Mouse (Mus musculus): ENCODE measurements around the gene Slc30a4. TPM values are rescaled to one million over a fixed set of nuclear protein-coding genes. Genes with fewer than 3 reads are reported as not detected.

Gene Slc30a4
- polyA plus RNA-seq, 1 experiment from 2014 or later: 1.0 TPM

DNA sequence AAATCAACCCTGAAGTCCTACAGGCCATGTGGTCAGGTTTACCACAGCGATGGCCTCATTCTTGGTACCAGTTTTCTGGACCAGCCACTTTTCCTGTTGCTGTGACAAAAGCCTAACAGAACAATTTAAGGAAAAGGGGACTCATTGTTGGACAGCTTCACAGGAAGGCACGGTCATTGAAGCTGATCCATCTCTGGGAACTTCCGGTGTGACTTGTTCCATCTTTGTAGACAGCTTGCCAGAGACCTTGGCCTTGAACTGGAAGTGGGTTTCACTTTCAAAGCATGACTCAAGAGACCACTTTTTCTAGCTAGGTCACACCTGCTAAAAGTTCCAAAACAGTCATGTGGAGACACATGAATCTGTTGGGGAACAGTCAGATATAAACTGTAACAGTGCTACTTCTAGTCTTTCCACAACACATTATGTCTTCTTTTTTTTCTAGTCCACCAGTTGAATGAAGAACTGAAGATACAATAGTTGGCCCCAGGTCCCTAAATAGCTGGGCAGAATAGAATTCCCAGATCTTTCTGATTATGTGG lies 13.9 kb upstream of the Slc30a4 start:
- no peaks in the 10 kb centered on the region for H3K36me3 ChIP-seq (ENCODE audit: control insufficient read depth, insufficient read depth)
- no peak overlapping the region for H3K4me3 ChIP-seq (ENCODE audit: low read depth, low read length)
- no peaks in the 10 kb centered on the region for H3K27me3 ChIP-seq (ENCODE audit: control insufficient read depth, insufficient read depth, low read depth, low read length)
- H3K4me2 ChIP-seq (ENCODE audit: low read depth, low read length): no peak overlapping the region
- H3K9ac ChIP-seq (ENCODE audit: low read depth, low read length): no peak overlapping the region
- no peaks in the 10 kb centered on the region for H3K9me3 ChIP-seq (replicated peaks; ENCODE audit: control insufficient read depth, low read length)
- H3K27ac ChIP-seq (ENCODE audit: low read length): no peak overlapping the region
- 34% methylated on average over 3 of the region's 3 CpGs for WGBS (ENCODE audit: insufficient replicate concordance)
- ATAC-seq (ENCODE audit: low read depth): no peak
- H3K4me1 ChIP-seq (ENCODE audit: control insufficient read depth, low read depth, low read length): no peaks in the 10 kb centered on the region

- Histone ChIP-seq H3K36me3 (ENCODE audit: control insufficient read depth, insufficient read depth) (no peaks in the 10 kb centered on the region), H3K27ac (ENCODE audit: low read length) (no peak overlapping the region), H3K4me2 (ENCODE audit: low read depth, low read length) (no peak overlapping the region), H3K9ac (ENCODE audit: low read depth, low read length) (no peak overlapping the region), H3K4me1 (ENCODE audit: control insufficient read depth, low read depth, low read length) (no peaks in the 10 kb centered on the region), H3K27me3 (ENCODE audit: control insufficient read depth, insufficient read depth, low read depth, low read length) (no peaks in the 10 kb centered on the region), H3K9me3 (replicated peaks; ENCODE audit: control insufficient read depth, low read length) (no peaks in the 10 kb centered on the region), H3K4me3 (ENCODE audit: low read depth, low read length) (no peak overlapping the region)
- WGBS (ENCODE audit: insufficient replicate concordance): 43% methylated on average over 5 of the region's 5 CpGs
- no peak for ATAC-seq (ENCODE audit: low read depth)
Observed at GRCm38 (mm10) chr2:122715148-122715692, 12.8 kb upstream of the Slc30a4 start.

- 65% methylated on average over 2 of the region's 2 CpGs for WGBS (ENCODE audit: insufficient replicate concordance)
- H3K9me3 ChIP-seq (replicated peaks; ENCODE audit: control insufficient read depth, low read length): no peaks in the 10 kb centered on the region
- H3K4me1 ChIP-seq (ENCODE audit: control insufficient read depth, low read depth, low read length): no peaks in the 10 kb centered on the region; the same call in 1 of the 2 replicates
- no peaks in the 10 kb centered on the region for H3K36me3 ChIP-seq (ENCODE audit: control insufficient read depth, insufficient read depth)
- H3K9ac ChIP-seq (ENCODE audit: low read depth, low read length): no peak overlapping the region
- no peak overlapping the region for H3K27ac ChIP-seq (ENCODE audit: low read length)
- H3K27me3 ChIP-seq (ENCODE audit: control insufficient read depth, insufficient read depth, low read depth, low read length): no peaks in the 10 kb centered on the region
- H3K4me3 ChIP-seq (ENCODE audit: low read depth, low read length): no peak overlapping the region
- ATAC-seq (ENCODE audit: low read depth): no peak
- H3K4me2 ChIP-seq (ENCODE audit: low read depth, low read length): no peak overlapping the region
Observed at GRCm38 (mm10) chr2:122712848-122713247, 10.4 kb upstream of the Slc30a4 start.

DNA sequence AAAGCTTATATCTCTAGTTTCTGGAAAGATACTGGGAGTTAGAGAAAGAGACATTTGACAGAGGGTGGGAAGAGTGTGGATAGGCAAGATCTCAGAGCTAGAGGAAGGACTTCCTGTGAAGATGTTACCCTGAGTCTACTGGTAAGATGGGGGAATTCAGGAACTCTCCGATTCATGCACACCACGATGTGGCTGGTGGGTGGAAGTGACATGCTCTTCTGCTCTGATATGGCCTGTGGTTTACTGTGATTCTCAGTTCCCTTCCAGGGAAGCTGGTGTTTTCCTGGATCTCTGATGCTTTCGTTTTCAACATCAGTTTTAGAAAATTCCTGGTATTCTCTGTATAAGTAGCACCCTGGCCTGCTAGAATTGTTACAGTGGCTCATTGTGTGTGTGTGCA lies 9.4 kb upstream of the Slc30a4 start:
- H3K4me2 ChIP-seq (ENCODE audit: low read depth, low read length): no peak overlapping the region
- no peaks in the 10 kb centered on the region; the same call in 1 of the 2 replicates for H3K4me1 ChIP-seq (ENCODE audit: control insufficient read depth, low read depth, low read length)
- H3K27ac ChIP-seq (ENCODE audit: low read length): no peak overlapping the region
- H3K9me3 ChIP-seq (replicated peaks; ENCODE audit: control insufficient read depth, low read length): no peaks in the 10 kb centered on the region
- H3K27me3 ChIP-seq (ENCODE audit: control insufficient read depth, insufficient read depth, low read depth, low read length): no peaks in the 10 kb centered on the region
- H3K36me3 ChIP-seq (ENCODE audit: control insufficient read depth, insufficient read depth): no peaks in the 10 kb centered on the region
- WGBS (ENCODE audit: insufficient replicate concordance): 18% methylated on average over 3 of the region's 3 CpGs
- no peak overlapping the region for H3K9ac ChIP-seq (ENCODE audit: low read depth, low read length)
- H3K4me3 ChIP-seq (ENCODE audit: low read depth, low read length): no peak overlapping the region
- ATAC-seq (ENCODE audit: low read depth): no peak

DNA sequence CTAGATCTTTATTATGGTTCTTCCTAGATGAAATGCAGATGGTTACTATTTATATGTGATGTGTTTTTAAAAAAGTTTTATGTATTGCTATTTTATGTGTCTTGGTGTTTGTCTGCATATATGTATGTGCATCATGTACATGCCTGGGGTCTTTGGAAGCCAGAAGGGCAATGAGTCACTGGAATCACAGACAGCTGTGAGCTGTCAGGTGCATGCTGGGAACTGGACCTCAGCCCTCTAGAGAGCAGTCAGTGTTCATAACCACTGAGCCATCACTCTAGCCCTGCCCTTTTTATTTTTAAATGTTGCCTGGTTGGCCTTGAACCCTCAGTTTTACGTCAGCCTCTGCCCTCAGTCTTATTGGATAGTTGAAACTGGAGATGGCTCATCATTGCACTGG lies 6.7 kb upstream of the Slc30a4 start:
- WGBS (ENCODE audit: insufficient replicate concordance): 66% methylated on average over 1 of the region's 1 CpGs
- no peak overlapping the region for H3K4me2 ChIP-seq (ENCODE audit: low read depth, low read length)

GRCm38 (mm10) chr2:122708080-122708479 lies 5.6 kb upstream of the Slc30a4 start:
- ATAC-seq (ENCODE audit: low read depth): peak; percentile 27; the same call in 1 of the 2 replicates
- H3K9me3 ChIP-seq (replicated peaks; ENCODE audit: control insufficient read depth, low read length): no peaks in the 10 kb centered on the region
- WGBS (ENCODE audit: insufficient replicate concordance): 37% methylated on average over 3 of the region's 3 CpGs
- no peak overlapping the region for H3K4me2 ChIP-seq (ENCODE audit: low read depth, low read length)
- peaks cover 9% of the 10 kb centered on the region for H3K27me3 ChIP-seq (ENCODE audit: control insufficient read depth, insufficient read depth, low read depth, low read length)
- H3K4me1 ChIP-seq (ENCODE audit: control insufficient read depth, low read depth, low read length): no peaks in the 10 kb centered on the region; the same call in 1 of the 2 replicates
- no peak overlapping the region for H3K4me3 ChIP-seq (ENCODE audit: low read depth, low read length)
- no peak overlapping the region for H3K27ac ChIP-seq (ENCODE audit: low read length)
- no peak overlapping the region for H3K9ac ChIP-seq (ENCODE audit: low read depth, low read length)
- no peaks in the 10 kb centered on the region for H3K36me3 ChIP-seq (ENCODE audit: control insufficient read depth, insufficient read depth)

More for the DNA sequence above, 6.7 kb upstream of the Slc30a4 start:
- no peak overlapping the region for H3K4me3 ChIP-seq (ENCODE audit: low read depth, low read length)
- H3K27me3 ChIP-seq (ENCODE audit: control insufficient read depth, insufficient read depth, low read depth, low read length): no peaks in the 10 kb centered on the region
- no peak overlapping the region for H3K27ac ChIP-seq (ENCODE audit: low read length)
- no peaks in the 10 kb centered on the region for H3K36me3 ChIP-seq (ENCODE audit: control insufficient read depth, insufficient read depth)
- no peak for ATAC-seq (ENCODE audit: low read depth)
- H3K9ac ChIP-seq (ENCODE audit: low read depth, low read length): no peak overlapping the region
- H3K9me3 ChIP-seq (replicated peaks; ENCODE audit: control insufficient read depth, low read length): no peaks in the 10 kb centered on the region
- H3K4me1 ChIP-seq (ENCODE audit: control insufficient read depth, low read depth, low read length): no peaks in the 10 kb centered on the region; the same call in 1 of the 2 replicates

GRCm38 (mm10) chr2:122704572-122704971 lies 2.1 kb upstream of the Slc30a4 start:
- Histone ChIP-seq H3K4me1 (ENCODE audit: control insufficient read depth, low read depth, low read length) (no peaks in the 10 kb centered on the region; the same call in 1 of the 2 replicates), H3K36me3 (ENCODE audit: control insufficient read depth, insufficient read depth) (no peaks in the 10 kb centered on the region), H3K9ac (ENCODE audit: low read depth, low read length) (no peak overlapping the region), H3K27me3 (ENCODE audit: control insufficient read depth, insufficient read depth, low read depth, low read length) (peaks cover 30% of the 10 kb centered on the region), H3K4me2 (ENCODE audit: low read depth, low read length) (no peak overlapping the region), H3K4me3 (ENCODE audit: low read depth, low read length) (no peak overlapping the region), H3K9me3 (replicated peaks; ENCODE audit: control insufficient read depth, low read length) (no peaks in the 10 kb centered on the region), H3K27ac (ENCODE audit: low read length) (no peak overlapping the region)
- no peak for ATAC-seq (ENCODE audit: low read depth)
- 60% methylated on average over 2 of the region's 2 CpGs for WGBS (ENCODE audit: insufficient replicate concordance)

- no peak for ATAC-seq (ENCODE audit: low read depth)
- Histone ChIP-seq H3K27me3 (ENCODE audit: control insufficient read depth, insufficient read depth, low read depth, low read length) (peaks cover 30% of the 10 kb centered on the region), H3K4me3 (ENCODE audit: low read depth, low read length) (peak overlapping the region; percentile 61), H3K9me3 (replicated peaks; ENCODE audit: control insufficient read depth, low read length) (no peaks in the 10 kb centered on the region), H3K4me1 (ENCODE audit: control insufficient read depth, low read depth, low read length) (no peaks in the 10 kb centered on the region), H3K27ac (ENCODE audit: low read length) (no peak overlapping the region), H3K4me2 (ENCODE audit: low read depth, low read length) (peak overlapping the region; percentile 34), H3K36me3 (ENCODE audit: control insufficient read depth, insufficient read depth) (no peaks in the 10 kb centered on the region), H3K9ac (ENCODE audit: low read depth, low read length) (peak overlapping the region; percentile 47; the same call in 1 of the 2 replicates)
- WGBS (ENCODE audit: insufficient replicate concordance): under 1% methylated on average over 15 of the region's 15 CpGs
Observed at GRCm38 (mm10) chr2:122701871-122702180, 637 bp downstream of the Slc30a4 start.

DNA sequence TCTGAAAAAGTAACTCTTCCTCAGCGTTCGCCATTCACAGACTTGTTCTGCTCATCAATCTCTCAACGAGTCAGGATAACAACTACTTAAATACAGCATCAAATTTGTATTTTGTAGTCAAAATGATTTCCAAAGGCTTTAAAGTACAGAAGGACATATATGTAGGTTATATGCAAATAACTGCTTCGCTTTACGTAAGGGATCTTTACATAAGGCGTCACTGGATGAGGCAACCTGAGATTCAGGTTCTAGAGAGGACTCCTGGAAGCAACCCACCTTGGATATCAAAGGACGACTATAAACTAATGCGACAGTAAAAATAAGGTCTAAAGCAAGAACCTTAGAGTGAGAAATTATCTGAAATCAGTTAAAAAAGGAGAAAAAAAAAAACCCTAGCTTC lies 1.5 kb downstream of the Slc30a4 start:
- no peaks in the 10 kb centered on the region for H3K36me3 ChIP-seq (ENCODE audit: control insufficient read depth, insufficient read depth)
- peaks cover 30% of the 10 kb centered on the region for H3K27me3 ChIP-seq (ENCODE audit: control insufficient read depth, insufficient read depth, low read depth, low read length)
- H3K4me1 ChIP-seq (ENCODE audit: control insufficient read depth, low read depth, low read length): no peaks in the 10 kb centered on the region
- H3K9ac ChIP-seq (ENCODE audit: low read depth, low read length): no peak overlapping the region
- H3K4me2 ChIP-seq (ENCODE audit: low read depth, low read length): no peak overlapping the region
- WGBS (ENCODE audit: insufficient replicate concordance): 58% methylated on average over 8 of the region's 8 CpGs
- ATAC-seq (ENCODE audit: low read depth): no peak
- no peak overlapping the region for H3K27ac ChIP-seq (ENCODE audit: low read length)
- no peaks in the 10 kb centered on the region for H3K9me3 ChIP-seq (replicated peaks; ENCODE audit: control insufficient read depth, low read length)
- no peak overlapping the region for H3K4me3 ChIP-seq (ENCODE audit: low read depth, low read length)

All from liver, embryonic 16.5 days (tissue).